Mouse (Mus musculus): ENCODE data around the gene Ccndbp1.
"Not testable (repeated sequence)": the region's sequence is repeated elsewhere in the genome, so short reads cannot be mapped to it uniquely, and the experiment has no call there.

Gene Ccndbp1

DNA sequence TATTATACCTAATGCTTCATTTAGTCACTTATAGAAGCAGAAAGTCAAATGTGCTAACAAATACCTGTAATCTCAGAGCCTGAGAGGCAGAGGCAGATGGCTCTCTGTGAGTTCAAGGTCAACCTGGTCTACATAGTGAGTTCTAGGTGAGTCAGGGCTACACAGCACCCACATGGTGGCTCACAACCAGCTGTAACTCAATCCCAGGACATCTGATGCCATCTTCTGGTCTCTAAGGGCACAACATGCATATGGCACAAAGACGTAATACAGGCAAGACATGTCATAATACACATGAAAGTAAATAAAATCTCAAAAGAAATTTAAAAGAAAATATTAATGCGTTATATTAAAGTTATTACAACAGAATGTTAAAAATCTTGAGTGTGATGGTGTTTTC, 4.6 kb upstream of the Ccndbp1 start:
- DNase-seq, result no peak

DNA sequence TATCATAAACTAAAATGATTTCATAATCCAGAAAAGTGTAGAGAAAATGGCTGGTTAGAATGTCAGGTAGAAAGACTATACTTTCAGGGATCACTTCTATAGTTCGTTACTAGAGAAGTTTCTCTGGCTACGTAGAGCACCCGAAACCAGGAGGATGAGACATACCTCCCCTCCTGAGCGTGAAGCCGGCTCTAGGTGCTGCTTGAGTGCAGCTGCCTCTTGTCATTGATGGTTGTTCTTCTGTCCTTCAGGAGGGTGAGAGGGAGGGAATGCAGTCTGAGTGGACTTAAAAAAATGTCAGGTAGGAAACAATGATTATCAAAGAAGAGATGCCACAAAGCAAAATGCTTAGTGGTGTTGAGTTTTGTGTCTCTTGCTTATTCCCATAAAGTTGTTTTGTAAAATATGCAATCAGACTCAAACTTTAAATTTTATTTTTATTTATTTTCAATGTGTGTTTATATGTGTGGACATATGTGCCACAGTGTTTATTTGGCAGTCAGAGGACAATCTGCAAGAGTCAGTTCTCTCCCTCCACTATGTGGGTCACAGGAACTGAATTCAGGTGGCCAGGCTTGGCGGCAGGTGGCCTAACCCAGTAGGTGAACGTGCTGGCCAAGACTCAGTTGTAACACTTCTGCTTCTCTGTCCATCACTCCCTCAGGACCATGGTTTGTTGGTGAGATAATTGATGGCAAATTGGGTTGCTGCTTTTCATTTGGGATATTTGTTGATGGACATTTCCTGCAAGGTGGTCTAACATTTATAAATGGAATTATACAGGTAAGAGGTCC, 4.0 kb upstream of the Ccndbp1 start:
- no peak for DNase-seq

DNA sequence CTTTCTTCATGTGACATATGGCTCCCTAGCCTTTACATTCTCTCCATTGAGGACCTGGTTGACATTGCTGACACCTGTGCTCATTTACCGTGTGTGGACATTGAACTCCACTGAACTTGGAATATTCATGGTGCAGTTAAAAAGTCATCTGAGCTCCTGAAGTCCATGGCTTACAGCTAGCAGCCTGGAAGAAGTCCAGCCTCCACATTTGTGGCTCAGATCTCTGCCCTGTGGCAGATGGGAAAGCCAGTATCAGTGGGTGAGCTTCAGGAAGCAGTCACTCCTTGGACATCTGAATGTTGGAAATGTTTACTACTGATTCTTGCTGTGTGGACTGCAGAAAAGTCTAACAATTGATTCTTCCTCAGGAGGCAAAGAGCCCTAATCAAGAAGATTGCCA, 1.2 kb upstream of the Ccndbp1 start:
- DNase-seq, result no peak

DNA sequence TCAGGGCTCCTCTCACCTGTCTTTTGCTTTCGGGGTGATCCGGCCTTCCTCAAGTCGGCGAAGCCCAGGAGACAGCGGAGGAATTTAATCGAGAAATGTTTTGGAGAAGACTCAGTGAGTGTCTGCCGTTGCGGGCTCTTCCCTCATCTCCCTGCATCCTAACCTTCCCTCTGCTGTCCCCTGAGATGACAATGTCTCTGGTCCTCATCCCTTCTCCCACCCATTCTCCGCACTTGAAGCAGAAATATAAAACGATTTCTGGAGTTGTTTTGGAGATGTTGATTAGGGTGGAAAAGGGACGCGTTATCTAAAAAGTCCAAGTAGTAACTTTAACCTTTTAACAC, 433 bp downstream of the Ccndbp1 start:
- no peak for DNase-seq

DNA sequence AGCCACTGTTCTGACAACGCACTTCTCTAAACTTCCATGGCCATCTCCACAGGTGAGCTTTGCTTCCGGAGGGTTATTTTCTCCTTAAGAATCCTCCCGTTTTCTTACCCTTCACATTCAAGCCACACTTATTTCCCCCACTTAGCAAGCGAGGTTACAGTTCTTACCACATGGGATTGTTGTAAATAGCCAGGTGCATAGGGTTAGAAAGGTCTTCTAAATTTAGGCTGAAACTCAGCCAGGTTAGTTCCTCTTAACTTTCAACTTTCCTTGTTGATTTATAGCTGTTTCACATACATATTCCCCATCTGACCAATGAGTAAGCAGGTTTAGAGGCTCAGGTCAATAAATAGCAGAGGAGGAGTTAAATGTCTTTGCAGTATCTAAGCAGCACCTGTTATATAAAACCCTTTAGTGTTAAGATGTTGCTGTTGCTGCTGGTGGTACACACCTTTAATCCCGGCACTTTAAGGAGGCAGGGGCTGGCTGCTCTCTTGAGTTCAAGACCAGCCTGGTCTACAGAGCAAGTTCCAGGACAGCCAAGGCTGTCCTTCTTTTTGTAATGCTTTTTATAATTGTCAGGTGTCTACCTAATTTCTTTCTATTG, 971 bp downstream of the Ccndbp1 start:
- no peak for DNase-seq

DNA sequence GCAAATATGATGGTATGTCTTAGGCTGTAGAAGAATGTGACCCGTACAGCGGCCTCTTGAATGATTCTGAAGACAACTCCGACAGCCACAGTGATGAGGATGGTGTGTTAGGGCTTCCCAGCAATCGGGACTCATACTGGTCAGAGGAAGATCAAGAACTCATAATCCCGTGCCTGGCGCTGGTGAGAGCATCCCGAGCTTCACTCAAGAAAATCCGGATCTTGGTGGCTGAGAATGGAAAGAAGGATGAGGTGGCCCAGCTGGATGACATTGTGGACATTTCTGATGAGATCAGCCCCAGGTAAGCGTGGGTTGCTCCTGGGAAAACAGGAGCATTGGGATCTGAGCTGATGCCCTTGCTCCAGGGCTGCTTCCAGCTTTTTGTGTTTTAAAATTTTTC, 4.5 kb downstream of the Ccndbp1 start:
- DNase-seq, result no peak

DNA sequence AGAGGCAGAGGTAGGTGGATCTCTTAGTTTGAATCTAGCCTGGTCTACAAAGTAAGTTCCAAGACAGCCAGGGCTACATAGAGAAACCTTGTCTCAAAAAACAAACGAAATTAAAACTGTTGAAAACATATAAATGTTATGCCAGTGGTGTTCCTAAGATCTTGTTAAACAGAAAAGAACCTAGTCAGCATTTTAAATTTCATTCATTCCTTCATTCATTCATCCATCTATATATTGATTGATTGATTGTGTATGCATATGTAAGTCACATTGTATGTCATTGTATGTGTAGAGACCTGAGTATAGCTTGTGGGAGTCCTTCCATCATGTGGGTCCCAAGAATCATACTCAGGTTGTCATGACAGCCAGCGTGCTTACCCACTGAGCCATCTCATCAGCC, 7.3 kb downstream of the Ccndbp1 start:
- no peak for DNase-seq

DNA sequence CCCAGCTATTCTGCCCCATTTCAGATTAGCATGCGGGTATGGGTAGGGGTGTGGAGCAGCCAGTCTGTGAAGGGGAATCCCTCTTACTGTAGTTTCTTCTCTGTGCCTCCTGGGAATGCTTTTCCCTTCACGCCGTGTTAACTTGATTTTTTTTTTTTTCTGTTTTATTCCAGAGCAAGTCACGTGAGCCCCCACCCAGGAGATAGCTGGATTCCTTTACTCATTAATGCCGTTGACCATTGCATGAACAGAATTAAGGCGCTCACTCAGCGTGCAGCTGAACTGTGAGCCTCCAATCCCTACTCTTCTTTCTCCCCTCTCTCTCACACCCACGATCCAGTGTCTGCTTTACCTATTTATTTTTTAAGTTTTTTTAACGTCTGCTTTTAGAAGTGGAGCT, 8.0 kb downstream of the Ccndbp1 start:
- DNase-seq, result peak; percentile 41

DNA sequence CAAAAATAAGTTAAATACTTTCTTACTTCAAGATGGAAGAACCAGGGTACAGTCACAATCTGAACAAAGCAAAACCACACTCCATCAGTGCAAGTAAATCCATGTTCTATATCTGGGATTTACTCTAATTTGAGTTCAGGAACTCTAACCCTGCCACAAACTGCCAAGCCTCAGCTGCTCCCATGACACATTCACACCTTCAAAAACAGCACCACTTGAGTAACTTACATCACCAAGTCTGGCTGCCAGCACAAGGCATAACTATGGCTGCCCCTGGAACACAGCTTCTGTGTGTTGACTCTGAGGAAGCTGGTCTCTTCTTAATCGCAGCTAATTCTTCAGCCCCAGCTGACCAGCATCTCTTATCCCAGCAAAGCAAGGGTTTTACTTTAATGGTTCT, 8.9 kb downstream of the Ccndbp1 start:
- no peak for DNase-seq

DNA sequence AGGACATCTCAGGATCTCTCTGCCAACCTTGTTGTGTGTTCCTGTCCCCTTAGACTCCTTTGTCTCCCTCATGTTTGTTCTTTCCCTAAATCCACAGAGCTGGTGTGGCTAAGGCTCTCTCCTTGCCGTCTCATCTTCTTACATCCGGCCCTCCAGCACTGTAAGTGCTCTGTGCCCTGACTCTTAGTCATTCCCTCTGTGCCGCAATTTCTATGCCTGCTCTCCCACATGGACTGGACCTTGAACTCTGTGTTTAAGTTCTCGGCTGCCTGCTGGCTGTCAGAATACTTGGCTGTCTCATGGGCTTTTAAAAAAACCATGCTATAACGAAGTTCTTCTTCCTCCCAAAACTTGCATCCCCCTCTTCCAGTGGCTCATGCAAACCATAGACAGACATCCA, 14.7 kb downstream of the Ccndbp1 start:
- DNase-seq, result peak; percentile 25

DNA sequence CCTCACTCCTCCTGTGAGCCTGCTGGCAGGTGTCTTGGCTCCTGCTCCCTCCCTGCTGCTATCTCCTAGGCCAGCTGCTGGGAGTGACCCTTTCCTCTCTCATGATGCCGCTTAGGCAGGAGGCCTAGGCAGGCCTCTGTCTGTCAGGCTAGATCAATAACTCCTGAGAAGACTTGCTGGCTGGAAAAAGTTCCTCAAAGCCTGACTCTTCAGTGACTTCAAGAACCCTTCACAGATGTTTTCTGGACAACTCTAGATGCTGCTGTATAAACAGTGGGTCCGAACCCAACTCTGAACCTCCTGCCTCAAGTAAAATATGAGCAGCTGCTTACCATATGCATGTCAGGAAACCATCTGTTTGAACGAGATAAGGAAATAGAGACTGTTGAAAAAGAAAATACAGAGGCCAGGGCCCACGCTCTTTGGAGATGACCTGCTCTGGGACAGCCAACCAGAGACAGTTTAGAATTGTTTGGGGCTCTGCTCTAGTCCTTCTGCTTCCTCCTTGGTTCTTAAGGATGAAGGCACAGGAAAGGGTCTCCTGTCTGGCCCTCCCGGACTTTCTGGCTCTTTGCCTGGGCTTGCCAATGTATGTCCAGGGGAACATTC, 28.6 kb downstream of the Ccndbp1 start, which contains the start of gene Epb42:
Gene Epb42, minus strand, starts transcription at position 340 of the 609 bp plus-strand sequence.
- no peak for DNase-seq

DNA sequence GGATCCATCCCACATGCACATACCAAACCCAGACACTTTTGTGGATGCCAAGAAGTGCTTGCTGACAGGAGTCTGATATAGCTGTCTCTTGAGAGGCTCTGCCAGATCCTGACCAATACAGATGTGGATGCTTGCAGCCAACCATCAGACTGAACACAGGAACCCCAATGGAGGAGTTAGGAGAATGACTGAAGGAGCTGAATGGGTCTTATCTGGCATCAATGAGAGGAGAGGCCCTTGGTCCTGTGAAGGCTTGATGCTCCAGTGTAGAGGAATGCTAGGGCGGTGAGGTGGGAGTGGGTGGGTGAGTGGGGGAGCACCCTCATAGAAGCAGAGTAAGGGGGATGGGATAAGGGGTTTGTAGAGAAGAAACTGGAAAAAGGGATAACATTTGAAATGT, 30.6 kb downstream of the Ccndbp1 start:
- DNase-seq, result not testable (repeated sequence)

DNA sequence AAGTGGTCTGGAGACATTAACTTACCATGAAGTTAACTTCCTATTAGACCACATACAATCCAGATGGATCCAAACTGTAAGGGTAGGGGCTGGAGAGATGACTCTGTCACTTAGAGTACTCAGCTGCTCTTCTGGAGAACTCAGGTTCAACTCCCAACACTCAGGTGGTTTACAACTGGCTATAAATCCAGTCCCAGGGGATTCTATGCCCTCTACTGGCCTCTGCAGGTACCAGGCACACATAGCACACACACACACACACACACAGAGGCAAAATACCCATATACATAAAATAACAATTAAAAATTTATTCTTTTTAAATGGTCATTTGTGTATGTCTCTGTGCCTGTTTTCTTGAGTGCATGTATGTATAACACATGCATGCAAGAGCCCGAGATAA, 31.2 kb downstream of the Ccndbp1 start:
- DNase-seq, result no peak

DNA sequence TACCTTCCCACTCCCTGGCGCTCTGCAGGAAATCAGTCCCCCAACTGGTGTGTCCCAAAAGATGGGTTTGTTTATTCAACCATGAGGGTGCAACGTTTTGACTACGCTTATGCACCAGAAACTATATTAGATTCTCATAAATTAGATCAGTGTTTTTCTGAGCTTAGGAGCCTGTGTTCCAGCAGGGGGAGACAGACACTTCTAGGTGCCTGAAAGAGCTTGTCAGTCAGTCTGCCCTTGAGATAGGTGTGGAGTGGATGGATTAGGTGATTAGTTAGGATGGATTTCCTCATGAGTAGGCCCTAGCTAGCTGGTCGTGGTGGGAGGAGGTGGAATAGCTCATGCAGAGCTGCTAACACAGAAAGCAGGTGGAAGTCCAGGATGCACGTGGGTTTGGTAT, 32.9 kb downstream of the Ccndbp1 start:
- peak; percentile 25 for DNase-seq

DNA sequence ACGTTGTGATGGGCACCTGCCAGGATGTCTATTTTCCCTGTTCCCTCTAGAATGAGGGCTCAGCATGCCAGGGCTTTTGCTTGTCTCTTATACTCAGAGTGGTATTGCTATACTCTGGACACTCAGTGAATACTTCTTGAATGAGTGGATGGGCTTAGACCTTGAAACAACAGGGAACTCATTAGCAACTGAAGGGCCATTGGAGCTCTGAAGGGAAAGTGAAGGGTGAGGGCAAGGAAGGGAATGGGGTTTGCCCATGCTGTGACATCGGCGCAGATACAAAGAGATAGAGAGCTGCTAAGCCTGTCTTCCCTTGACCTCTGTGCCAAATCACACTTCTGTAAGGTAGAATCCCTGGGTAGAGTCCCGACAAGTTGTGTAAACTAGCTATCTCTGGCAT, 37.5 kb downstream of the Ccndbp1 start:
- DNase-seq, result no peak

DNA sequence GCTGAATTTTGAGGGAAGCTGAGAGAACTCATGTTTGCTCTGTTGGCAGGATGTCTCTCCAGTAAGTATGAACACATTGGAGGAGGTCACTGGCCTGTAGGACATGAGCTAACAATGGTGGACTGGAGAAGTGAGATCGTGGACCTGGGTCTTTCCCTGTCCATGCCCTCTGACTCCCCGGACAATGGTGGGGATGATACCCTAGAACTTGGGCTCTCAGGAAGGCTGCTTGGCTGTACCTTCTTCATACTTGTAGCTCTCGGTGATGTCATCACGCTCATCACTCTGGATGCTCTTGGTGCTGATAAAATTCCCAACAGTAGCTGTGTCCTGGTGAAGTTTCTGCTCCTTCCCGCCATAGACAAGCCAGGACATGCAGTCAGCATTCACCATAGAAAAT, 44.0 kb downstream of the Ccndbp1 start:
- no peak for DNase-seq

DNA sequence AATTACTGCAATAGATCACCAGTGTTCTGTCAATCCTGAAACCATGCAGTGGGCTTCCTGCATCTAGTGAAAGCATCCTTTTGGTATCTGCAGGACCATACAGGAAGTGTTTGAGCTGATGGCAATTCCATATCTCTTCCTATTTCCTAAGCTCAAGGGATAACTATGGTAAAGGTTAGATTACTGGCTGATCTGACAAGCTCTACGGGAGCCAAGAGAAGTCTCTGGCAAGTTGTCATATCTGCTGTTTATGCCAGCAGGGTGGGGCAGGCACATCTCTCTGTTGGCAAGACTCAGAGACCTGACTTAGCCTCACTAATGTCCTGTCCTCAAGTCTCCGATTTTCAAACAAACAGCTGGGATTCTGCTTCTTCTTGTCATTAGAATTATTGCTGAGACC, 45.9 kb downstream of the Ccndbp1 start:
- no peak for DNase-seq

DNA sequence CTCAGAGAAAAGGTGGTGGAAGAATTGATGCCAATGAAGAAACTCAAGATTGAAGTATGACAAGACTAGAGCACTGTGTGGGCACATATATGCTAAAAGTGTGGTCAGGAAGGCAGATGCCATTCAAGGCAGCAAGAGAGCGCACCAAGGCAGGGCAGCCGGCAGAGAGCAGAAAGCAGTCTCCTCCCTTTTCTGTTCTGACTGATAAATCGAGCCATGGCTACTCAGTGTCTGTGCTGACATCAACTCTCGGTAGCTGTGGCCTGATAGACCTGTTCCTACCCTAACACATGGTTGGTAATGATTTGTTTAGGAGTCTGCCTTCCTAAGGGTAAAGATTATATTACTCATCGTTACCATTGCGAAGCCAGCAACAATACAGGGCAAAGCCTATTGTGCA, 47.7 kb downstream of the Ccndbp1 start:
- DNase-seq, result no peak

DNA sequence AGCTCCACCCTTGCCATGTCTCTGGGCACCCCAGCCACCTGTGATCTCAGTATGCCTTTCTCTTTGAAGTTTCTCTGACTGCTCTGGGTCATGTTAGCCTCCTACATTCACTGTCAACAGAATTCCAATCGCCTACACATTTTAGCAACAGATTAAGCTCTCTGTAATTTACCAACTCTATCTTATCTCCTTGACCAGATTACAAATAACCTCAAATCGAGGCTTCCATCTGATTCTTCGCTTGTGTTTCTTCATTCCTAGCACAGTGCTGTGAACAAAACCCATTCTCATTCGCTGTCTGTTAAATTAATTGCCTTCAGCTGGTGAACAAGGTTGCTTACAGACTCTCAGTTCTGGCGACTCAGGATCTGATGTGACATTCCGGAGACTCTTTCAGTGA, 49.8 kb downstream of the Ccndbp1 start:
- no peak for DNase-seq

DNA sequence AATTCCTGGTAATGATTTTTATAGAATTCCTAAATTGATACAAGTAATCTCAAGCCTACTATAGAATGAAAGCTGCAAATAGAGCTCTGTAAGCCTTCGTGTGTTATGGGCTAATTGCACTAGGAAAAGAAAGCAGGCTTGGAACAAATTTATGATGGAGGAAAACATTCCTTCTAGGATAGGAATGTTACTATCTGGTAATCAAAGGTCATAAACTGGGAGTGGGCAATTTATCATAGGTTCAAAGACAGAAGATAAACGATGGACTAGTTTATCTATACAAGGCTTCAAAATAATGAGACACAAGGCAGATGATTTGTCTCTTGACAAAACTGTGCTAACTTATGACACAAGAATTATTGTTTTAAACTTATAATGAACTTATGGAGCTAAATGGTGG, 53.1 kb downstream of the Ccndbp1 start:
- no peak for DNase-seq
